Mouse (Mus musculus) bone marrow macrophage, adult 2 months (primary cell): Measurements from ENCODE around the gene Itpr3.

Source experiments
- CTCF ChIP-seq: IDR thresholded peaks from 2 replicates; pipeline ENCODE4 v1.5.1; 2012; ENCODE audit warnings: low read depth, mild to moderate bottlenecking, low read length, moderate library complexity
- POLR2A ChIP-seq: IDR thresholded peaks from 2 replicates; pipeline ENCODE4 v1.6.1; 2012; ENCODE audit warnings: mild to moderate bottlenecking, low read depth, low read length, borderline replicate concordance

DNA sequence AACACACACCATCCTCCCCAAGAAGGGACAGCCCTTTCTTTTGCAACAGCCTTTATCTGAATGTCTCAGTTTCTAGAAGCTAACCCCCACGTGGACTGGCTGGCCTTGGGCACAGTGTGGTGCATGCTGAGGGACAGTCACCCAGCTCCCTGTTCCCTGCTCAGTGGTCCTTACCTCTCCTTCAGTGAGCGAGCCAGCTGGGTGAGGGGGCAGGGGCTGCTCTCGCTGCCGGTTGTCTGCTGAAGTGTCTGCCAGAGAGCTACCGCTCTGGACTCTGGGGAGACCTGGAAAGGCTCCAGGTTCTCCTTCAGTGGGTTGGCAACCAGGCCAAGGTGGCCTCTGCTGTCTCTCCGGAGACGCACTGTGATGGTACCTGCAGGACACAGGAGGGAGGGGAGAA lies 93.8 kb downstream of the Itpr3 start:
- no peak for TF ChIP-seq CTCF
- no peak for TF ChIP-seq POLR2A
